Mouse (Mus musculus) mouse embryonic stem cell (cell line): ENCODE results near the gene Prpf8.

ENCODE experiments used
- in situ Hi-C, 2 experiments: fragments of 300-500 bp; cut with MboI; formaldehyde crosslinking; loops; 1 replicate in 1 of 2; 3 replicates in 1 of 2; pipeline ENCODE4 v1.14.3; 2019 to 2020; ENCODE audit warnings: low sequenced_read_pairs in 2 of 2, low pct_unique_long_range_greater_than_20kb in 1 of 2, mixed read lengths in 1 of 2; ENCODE audit not compliant: unreplicated experiment in 1 of 2

Gene Prpf8

DNA sequence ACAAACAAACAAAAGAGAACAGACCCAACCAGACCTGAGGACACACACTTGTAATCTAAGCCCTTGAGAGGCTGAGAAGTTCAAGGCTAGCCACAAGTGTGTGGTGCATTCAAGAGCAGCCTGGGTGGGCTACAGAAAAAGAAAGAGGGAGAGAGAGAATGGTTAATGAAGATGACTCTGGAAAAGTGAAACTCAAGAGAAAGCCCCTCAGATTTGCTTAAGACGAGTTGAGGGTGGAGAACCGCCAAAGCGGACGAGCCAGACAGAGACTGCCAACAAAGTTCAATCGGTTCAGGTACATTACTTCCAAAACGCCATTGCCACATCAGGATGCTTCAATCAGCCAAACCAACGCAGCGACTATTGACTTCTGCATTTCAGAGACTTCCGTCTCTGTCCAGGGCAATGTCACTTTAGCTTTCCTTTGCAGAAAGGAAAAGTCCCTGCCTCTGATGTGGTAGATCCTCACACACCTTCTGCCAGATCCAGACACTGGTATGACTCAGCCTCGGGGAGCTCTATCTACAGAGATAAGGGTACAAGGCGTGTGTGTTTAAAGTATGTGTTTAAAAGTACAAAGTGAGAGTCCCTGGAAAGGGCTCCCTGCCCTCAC, 14.0 kb upstream of the Prpf8 start:
- in situ Hi-C loops = no loop called here

- in situ Hi-C loops = no loop called here
Observed at GRCm38 (mm10) chr11:75473376-75473775, 13.2 kb upstream of the Prpf8 start.

GRCm38 (mm10) chr11:75486192-75486591, 424 bp upstream of the Prpf8 start:
- in situ Hi-C loops = loop anchor here in 1 of 2 experiments (25.0 kb wide), 1 partner anchor 824 kb away; no protein-coding TSS in a partner anchor

DNA sequence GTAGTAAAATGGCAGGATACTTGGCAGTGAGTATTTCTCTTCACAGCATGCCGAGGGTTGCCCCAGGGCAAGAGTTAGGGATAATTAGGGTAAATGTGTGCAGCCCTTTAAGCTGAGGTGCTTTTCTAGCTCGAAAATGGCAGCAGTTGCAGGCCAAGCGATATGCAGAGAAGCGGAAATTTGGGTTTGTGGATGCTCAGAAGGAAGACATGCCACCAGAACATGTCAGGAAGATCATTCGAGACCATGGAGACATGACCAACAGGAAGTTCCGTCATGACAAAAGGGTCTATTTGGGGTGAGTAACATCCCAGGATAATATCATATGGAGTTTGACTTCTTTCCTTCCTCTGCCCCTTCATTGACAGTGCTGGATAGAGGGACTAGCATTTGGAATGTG, 880 bp downstream of the Prpf8 start:
- in situ Hi-C loops = loop anchor here in 1 of 2 experiments (25.0 kb wide), 1 partner anchor 825 kb away; no protein-coding TSS in a partner anchor

DNA sequence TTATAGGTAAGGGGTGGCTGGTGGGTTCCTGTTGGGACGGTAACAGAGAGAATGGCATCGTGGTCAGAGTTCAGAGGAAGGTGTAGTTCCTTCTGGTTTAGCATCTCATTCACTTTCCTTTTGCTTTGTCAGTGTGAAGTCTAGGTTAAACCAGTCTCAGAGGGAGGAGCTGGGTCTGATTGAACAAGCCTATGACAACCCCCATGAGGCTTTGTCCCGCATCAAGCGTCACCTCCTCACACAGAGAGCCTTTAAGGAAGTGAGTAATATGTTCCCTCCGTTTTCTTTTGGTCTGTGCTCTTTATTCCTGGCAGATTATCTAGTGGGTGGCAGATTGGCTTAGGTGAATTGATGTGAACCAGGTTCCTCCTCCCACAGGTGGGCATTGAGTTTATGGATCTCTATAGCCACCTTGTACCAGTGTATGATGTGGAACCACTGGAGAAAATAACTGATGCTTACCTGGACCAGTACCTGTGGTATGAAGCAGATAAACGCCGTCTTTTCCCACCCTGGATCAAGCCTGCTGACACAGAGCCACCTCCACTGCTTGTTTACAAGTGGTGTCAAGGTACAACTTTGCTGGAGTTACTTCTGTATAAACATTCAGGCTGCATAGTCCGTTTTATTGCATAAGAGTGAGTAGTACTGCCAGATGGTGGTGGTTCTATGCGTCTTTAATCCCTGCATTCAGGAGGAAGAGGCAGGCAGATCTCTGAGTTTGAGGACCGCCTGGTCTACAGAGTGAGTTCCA, 7.9 kb downstream of the Prpf8 start:
- in situ Hi-C loops = loop anchor here in 1 of 2 experiments (25.0 kb wide), 1 partner anchor 832 kb away; no protein-coding TSS in a partner anchor

GRCm38 (mm10) chr11:75498126-75498525, 11.5 kb downstream of the Prpf8 start:
- in situ Hi-C loops = loop anchor here in 1 of 2 experiments (25.0 kb wide), 1 partner anchor 836 kb away; no protein-coding TSS in a partner anchor

- in situ Hi-C loops = no loop called here
Observed at GRCm38 (mm10) chr11:75508162-75508561, 21.5 kb downstream of the Prpf8 start.

DNA sequence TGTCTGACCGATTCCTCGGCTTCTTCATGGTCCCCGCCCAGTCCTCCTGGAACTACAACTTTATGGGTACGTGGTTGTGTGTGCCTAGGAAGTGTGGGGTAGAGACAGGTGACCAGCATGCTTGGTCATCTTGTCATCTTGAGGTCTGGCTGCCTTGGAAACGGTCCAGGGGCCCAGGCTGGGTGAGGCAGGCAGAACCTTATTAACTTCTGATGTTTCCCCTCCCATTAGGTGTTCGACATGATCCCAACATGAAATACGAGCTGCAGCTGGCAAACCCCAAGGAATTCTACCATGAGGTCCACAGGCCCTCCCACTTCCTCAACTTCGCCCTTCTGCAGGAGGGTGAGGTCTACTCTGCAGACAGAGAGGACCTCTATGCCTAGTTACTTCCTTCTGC, 22.3 kb downstream of the Prpf8 start:
- in situ Hi-C loops = no loop called here

- in situ Hi-C loops = no loop called here
Observed at GRCm38 (mm10) chr11:75509741-75510626, 23.4 kb downstream of the Prpf8 start, which contains the start of gene Rilp. Gene Rilp (plus strand): TSS chr11:75510094.

DNA sequence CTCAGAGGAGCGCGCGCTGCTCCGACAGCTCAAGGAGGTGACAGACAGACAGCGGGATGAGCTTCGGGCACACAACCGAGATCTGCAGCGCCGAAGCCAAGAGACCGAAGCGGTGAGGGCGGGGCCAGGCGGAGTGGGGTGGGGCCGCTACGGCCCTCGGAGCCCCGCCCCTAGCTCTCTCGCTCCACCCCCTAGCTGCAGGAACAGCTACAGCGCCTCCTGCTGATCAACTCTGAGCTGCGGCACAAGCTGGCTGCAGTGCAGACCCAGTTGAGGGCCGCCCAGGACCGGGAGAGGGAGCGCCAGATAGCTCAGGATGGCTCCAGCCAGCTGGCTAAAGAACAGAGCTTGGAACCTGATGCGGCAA, 24.0 kb downstream of the Prpf8 start:
- in situ Hi-C loops = no loop called here

DNA sequence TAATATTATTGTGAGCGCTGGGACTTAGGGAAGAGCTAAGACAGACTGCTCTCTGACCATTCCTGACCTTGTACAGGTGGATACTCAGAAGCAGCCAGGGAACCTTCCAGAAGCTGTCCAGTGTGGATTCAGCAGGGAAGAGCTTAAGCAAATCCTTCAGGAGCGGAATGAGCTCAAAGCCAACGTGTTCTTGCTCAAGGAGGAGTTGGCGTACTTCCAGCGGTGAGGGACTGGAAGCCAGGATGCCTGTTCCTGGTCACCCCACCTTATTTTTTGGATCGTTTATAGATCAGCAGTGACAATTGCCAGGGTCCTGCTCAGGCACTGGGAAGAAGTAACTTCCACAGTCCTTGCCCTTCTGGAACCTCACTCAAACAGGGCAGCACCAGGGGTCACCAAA, 24.6 kb downstream of the Prpf8 start:
- in situ Hi-C loops = no loop called here

GRCm38 (mm10) chr11:75512301-75513018, 25.8 kb downstream of the Prpf8 start:
- in situ Hi-C loops = no loop called here

- in situ Hi-C loops = no loop called here
Observed at GRCm38 (mm10) chr11:75513336-75513735, 26.7 kb downstream of the Prpf8 start, which contains the start of gene Scarf1. Gene Scarf1 (plus strand): TSS chr11:75513540.

- in situ Hi-C loops = no loop called here
Observed at GRCm38 (mm10) chr11:75515186-75515585, 28.6 kb downstream of the Prpf8 start.

GRCm38 (mm10) chr11:75519834-75520633, 33.4 kb downstream of the Prpf8 start:
- in situ Hi-C loops = no loop called here

- in situ Hi-C loops = no loop called here
Observed at GRCm38 (mm10) chr11:75521609-75522008, 35.0 kb downstream of the Prpf8 start.

- in situ Hi-C loops = no loop called here
Observed at GRCm38 (mm10) chr11:75522793-75523192, 36.2 kb downstream of the Prpf8 start.
